Mouse (Mus musculus): ENCODE data around the gene Reg3a. TPM values are rescaled to one million over a fixed set of nuclear protein-coding genes. Genes with fewer than 3 reads are reported as not detected.
"Not testable (repeated sequence)": the region's sequence is repeated elsewhere in the genome, so short reads cannot be mapped to it uniquely, and the experiment has no call there.

Reg3a gene
- polyA plus RNA-seq (2015; fragmentation: Nextera tagmentation; extraction: Ambion mirVana), result 0.16 TPM in 1 of 2 replicates, not detected in the other

DNA sequence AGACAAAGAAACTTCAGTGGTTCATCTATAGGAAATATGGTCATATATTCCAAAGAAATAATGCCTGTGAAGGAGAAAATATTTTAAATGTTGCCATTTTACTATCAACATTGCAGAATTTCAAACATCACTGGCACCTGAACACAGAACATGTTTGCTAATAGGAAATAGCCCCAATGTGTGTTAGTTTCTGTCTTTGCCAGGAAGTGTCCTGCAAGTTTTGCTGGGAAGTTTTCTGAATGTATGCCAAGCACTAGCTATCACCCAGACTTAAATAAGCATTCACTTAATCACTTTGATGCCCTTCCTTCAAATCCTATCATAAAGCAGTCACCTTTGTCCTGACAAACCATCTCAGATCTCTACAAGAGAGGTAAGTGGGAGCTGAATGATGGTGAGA is at the start of gene Reg3a:
Gene Reg3a (plus strand): TSS at position 301 of the 400 bp plus-strand sequence.
- Histone ChIP-seq H3K27me3 (replicated peaks; ENCODE audit: control insufficient read depth, insufficient read depth, low read length) (no peaks in the 10 kb centered on the region), H3K36me3 (ENCODE audit: control insufficient read depth, insufficient read depth, low read length) (no peaks in the 10 kb centered on the region), H3K9me3 (ENCODE audit: control insufficient read depth, low read length) (no peaks in the 10 kb centered on the region), H3K27ac (ENCODE audit: low read length) (no peak within 1 kb of the TSS), H3K4me2 (ENCODE audit: low read depth, low read length) (no peak within 1 kb of the TSS), H3K4me3 (ENCODE audit: low read length) (no peak within 1 kb of the TSS), H3K9ac (ENCODE audit: low read depth, low read length) (no peak within 1 kb of the TSS), H3K4me1 (ENCODE audit: control insufficient read depth, insufficient read depth, low read length) (no peaks in the 10 kb centered on the region)
- no peak for ATAC-seq

DNA sequence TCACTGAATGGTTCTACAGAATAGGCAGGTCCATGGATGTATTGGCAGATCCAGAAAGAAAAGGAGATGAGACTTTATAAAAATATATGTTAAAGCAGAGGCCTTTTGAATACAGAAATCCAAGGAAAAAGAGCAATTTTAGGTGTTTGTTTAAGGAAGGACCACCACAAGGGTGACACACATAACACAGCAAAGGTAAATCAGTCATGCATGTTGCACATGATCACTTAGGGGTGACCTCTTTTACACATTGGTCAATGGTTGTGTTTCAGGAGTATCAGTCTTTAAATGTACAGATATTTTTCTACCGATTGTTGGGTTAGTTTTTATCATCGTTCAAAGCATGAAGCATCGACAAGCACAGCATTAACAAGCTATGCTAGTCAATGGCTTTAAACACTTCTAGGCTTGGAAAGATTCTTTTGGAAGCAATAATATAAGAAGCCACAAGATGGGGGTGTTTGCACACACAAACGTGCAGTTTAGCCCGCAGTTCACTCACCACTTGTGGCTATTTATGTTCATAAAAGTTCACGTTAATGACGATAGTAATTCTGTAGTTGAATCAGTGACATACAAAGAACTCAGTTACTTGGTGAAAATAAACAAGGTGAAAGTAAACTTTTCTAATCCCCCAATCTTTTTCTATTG is 48.5 kb upstream of the Reg3a start:
- Histone ChIP-seq H3K27me3 (replicated peaks; ENCODE audit: control insufficient read depth, insufficient read depth, low read length) (no peaks in the 10 kb centered on the region), H3K27ac (ENCODE audit: low read length) (no peak overlapping the region), H3K9ac (ENCODE audit: low read depth, low read length) (no peak overlapping the region), H3K4me2 (ENCODE audit: low read depth, low read length) (no peak overlapping the region), H3K4me1 (ENCODE audit: control insufficient read depth, insufficient read depth, low read length) (no peaks in the 10 kb centered on the region), H3K4me3 (ENCODE audit: low read length) (no peak overlapping the region), H3K36me3 (ENCODE audit: control insufficient read depth, insufficient read depth, low read length) (no peaks in the 10 kb centered on the region), H3K9me3 (ENCODE audit: control insufficient read depth, low read length) (no peaks in the 10 kb centered on the region)
- no peak for ATAC-seq
- 27% methylated on average over 7 of the region's 7 CpGs for WGBS

DNA sequence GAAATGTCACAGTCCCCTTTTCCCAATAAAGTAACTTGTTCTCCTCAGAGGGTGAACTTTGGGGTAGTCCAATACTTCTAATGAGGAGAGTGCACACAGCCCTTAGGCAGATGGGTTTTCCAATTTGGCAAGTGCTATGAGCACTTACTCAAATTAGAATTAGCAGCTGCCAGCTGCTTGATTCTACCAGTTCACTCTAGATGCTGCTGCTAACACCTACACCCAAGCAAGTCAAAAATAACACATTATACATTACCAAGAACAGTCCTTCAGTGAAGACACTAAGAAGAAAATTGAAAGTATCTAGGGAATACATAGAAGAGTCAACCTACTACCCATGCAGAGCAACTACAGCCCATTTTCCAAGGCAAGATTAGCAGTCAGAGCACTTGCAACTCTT is 40.2 kb upstream of the Reg3a start:
- no peak overlapping the region for H3K4me2 ChIP-seq (ENCODE audit: low read depth, low read length)
- no peak overlapping the region for H3K9ac ChIP-seq (ENCODE audit: low read depth, low read length)
- no peaks in the 10 kb centered on the region for H3K9me3 ChIP-seq (ENCODE audit: control insufficient read depth, low read length)
- H3K27ac ChIP-seq (ENCODE audit: low read length), result no peak overlapping the region
- no peaks in the 10 kb centered on the region for H3K36me3 ChIP-seq (ENCODE audit: control insufficient read depth, insufficient read depth, low read length)
- H3K4me1 ChIP-seq (ENCODE audit: control insufficient read depth, insufficient read depth, low read length), result no peaks in the 10 kb centered on the region
- ATAC-seq, result no peak
- no peak overlapping the region for H3K4me3 ChIP-seq (ENCODE audit: low read length)
- no peaks in the 10 kb centered on the region for H3K27me3 ChIP-seq (replicated peaks; ENCODE audit: control insufficient read depth, insufficient read depth, low read length)

DNA sequence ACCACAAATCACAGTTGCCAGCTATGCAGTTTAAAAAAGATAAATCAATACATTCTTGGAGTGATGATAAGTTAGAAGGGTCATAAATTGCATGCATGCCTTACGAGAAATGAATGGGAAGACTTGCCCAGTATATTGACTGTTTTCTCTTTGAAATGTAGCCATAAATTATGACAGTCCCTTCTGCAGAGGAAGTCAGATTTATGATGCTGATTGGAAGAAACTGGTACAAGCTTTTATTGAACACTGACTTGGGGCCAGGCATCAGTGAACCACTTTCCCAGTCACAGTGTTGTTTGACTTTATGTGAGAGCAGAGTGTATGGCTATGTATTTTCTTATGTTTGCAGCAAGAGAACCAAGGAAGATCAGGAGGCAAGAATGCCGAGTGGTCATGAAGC is 38.8 kb upstream of the Reg3a start:
- H3K36me3 ChIP-seq (ENCODE audit: control insufficient read depth, insufficient read depth, low read length), result no peaks in the 10 kb centered on the region
- H3K4me3 ChIP-seq (ENCODE audit: low read length), result no peak overlapping the region
- H3K27me3 ChIP-seq (replicated peaks; ENCODE audit: control insufficient read depth, insufficient read depth, low read length), result no peaks in the 10 kb centered on the region
- peak; percentile 50 for ATAC-seq
- H3K9me3 ChIP-seq (ENCODE audit: control insufficient read depth, low read length), result no peaks in the 10 kb centered on the region
- no peak overlapping the region for H3K9ac ChIP-seq (ENCODE audit: low read depth, low read length)
- no peaks in the 10 kb centered on the region for H3K4me1 ChIP-seq (ENCODE audit: control insufficient read depth, insufficient read depth, low read length)
- no peak overlapping the region for H3K4me2 ChIP-seq (ENCODE audit: low read depth, low read length)
- no peak overlapping the region for H3K27ac ChIP-seq (ENCODE audit: low read length)
- WGBS, result 60% methylated on average over 2 of the region's 2 CpGs

DNA sequence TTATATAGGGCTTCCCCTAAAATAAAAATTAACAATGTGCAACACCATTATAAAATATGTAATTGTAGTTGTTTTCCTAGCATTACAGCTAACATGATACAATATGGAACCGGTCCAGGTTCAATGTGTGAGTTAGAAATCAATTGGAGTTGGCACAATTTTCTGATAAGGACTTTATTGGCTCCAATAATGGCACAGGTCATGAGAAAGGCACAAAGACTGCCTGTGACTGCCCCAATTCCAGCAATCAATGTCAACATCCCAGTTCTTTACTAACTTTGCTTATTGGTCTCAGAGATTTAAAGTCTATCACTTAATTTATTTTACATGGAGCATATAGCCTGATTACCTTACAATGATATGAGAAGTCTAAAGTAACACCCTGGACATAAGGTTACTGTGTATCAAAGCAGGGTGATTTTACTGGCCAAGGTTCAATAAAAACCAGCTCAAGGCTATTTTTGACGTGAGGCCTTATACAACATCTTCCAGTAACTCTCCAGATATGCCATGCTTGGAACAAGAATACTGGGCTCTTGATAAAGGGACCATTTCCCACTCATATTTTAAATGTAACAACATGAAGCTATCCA is 18.4 kb upstream of the Reg3a start:
- no peak overlapping the region for H3K4me3 ChIP-seq (ENCODE audit: low read length)
- 50% methylated on average over 2 of the region's 2 CpGs for WGBS
- H3K4me2 ChIP-seq (ENCODE audit: low read depth, low read length), result no peak overlapping the region
- H3K9me3 ChIP-seq (ENCODE audit: control insufficient read depth, low read length), result no peaks in the 10 kb centered on the region
- H3K27ac ChIP-seq (ENCODE audit: low read length), result no peak overlapping the region
- ATAC-seq, result peak; percentile 92
- H3K36me3 ChIP-seq (ENCODE audit: control insufficient read depth, insufficient read depth, low read length), result no peaks in the 10 kb centered on the region
- no peaks in the 10 kb centered on the region for H3K27me3 ChIP-seq (replicated peaks; ENCODE audit: control insufficient read depth, insufficient read depth, low read length)
- no peaks in the 10 kb centered on the region for H3K4me1 ChIP-seq (ENCODE audit: control insufficient read depth, insufficient read depth, low read length)
- H3K9ac ChIP-seq (ENCODE audit: low read depth, low read length), result no peak overlapping the region

DNA sequence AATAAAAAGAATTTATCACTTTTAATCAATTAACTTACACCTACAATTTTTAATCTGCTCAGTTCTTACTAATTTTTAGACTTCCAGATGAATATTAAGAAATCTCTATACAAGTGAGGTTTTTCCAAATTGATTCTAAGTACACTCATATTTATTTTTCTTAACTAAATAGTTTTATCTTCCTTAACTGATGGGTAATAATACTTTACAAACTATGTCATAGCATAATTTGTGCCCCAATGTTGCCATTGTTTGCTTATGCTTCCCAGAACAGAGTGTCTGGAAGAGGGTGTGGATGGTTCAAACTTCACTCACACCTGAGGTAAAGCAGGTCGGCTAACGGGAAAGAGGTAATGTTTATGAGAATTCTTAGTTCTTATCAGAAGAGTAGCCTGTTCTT is 10.2 kb upstream of the Reg3a start, which contains the start of gene Reg3b:
Gene Reg3b (plus strand): TSS at position 301 of the 400 bp plus-strand sequence.
- H3K27ac ChIP-seq (ENCODE audit: low read length), result no peak within 1 kb of the TSS
- WGBS, result 44% methylated on average over 2 of the region's 2 CpGs
- no peak; the same call in 1 of the 2 replicates for ATAC-seq
- no peaks in the 10 kb centered on the region for H3K36me3 ChIP-seq (ENCODE audit: control insufficient read depth, insufficient read depth, low read length)
- no peaks in the 10 kb centered on the region for H3K9me3 ChIP-seq (ENCODE audit: control insufficient read depth, low read length)
- no peak within 1 kb of the TSS for H3K9ac ChIP-seq (ENCODE audit: low read depth, low read length)
- no peaks in the 10 kb centered on the region for H3K4me1 ChIP-seq (ENCODE audit: control insufficient read depth, insufficient read depth, low read length)
- H3K4me3 ChIP-seq (ENCODE audit: low read length), result no peak within 1 kb of the TSS
- no peak within 1 kb of the TSS for H3K4me2 ChIP-seq (ENCODE audit: low read depth, low read length)
- no peaks in the 10 kb centered on the region for H3K27me3 ChIP-seq (replicated peaks; ENCODE audit: control insufficient read depth, insufficient read depth, low read length)

DNA sequence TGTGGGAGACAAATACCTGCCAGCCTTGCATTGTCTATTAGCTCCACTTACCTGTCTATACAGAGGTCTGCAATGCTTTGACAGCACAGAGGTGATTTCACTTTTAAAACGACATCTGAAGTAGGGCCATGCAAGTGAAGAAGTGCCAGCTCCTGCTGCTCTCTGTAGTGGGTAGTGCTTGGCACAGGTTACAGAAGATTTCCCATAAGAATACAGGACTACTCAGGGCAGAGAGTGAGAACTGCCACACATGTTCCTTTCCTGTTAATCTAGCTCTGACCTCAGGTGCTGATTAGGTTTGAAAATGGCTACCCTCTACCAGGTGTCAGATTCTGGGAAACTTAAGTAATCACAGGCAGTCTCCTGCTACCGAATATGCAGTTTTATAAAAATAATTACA is 1.7 kb upstream of the Reg3a start, which contains the start of gene Reg3d:
Gene Reg3d (minus strand): TSS at position 101 of the 400 bp plus-strand sequence.
- WGBS, result 77% methylated on average over 2 of the region's 2 CpGs
- no peak within 1 kb of the TSS for H3K27ac ChIP-seq (ENCODE audit: low read length)
- no peaks in the 10 kb centered on the region for H3K27me3 ChIP-seq (replicated peaks; ENCODE audit: control insufficient read depth, insufficient read depth, low read length)
- no peaks in the 10 kb centered on the region for H3K36me3 ChIP-seq (ENCODE audit: control insufficient read depth, insufficient read depth, low read length)
- no peaks in the 10 kb centered on the region for H3K9me3 ChIP-seq (ENCODE audit: control insufficient read depth, low read length)
- H3K4me2 ChIP-seq (ENCODE audit: low read depth, low read length), result no peak within 1 kb of the TSS
- ATAC-seq, result no peak
- no peaks in the 10 kb centered on the region for H3K4me1 ChIP-seq (ENCODE audit: control insufficient read depth, insufficient read depth, low read length)
- H3K9ac ChIP-seq (ENCODE audit: low read depth, low read length), result no peak within 1 kb of the TSS
- H3K4me3 ChIP-seq (ENCODE audit: low read length), result no peak within 1 kb of the TSS

DNA sequence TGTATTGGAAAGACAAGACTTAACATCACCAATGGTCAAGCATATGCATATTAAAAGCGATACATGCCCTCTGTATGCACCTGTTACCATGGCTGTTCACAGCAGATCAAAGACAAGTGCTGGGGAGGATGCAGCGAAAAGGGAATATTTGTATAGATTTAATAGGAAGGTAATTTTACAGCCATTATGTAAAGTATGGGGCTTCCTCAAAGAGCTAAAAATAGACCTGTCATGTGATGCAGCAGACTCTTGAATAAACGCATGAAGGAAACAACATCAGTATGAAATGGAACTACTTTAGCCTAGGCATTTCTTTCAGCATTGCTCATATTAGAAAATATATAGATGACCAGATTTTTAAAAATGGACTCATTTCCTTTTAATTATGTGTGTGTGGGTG is 5.1 kb downstream of the Reg3a start:
- H3K36me3 ChIP-seq (ENCODE audit: control insufficient read depth, insufficient read depth, low read length), result no peaks in the 10 kb centered on the region
- no peaks in the 10 kb centered on the region for H3K9me3 ChIP-seq (ENCODE audit: control insufficient read depth, low read length)
- no peak overlapping the region for H3K27ac ChIP-seq (ENCODE audit: low read length)
- ATAC-seq, result no peak
- H3K27me3 ChIP-seq (replicated peaks; ENCODE audit: control insufficient read depth, insufficient read depth, low read length), result no peaks in the 10 kb centered on the region
- H3K9ac ChIP-seq (ENCODE audit: low read depth, low read length), result no peak overlapping the region
- H3K4me1 ChIP-seq (ENCODE audit: control insufficient read depth, insufficient read depth, low read length), result no peaks in the 10 kb centered on the region
- no peak overlapping the region for H3K4me3 ChIP-seq (ENCODE audit: low read length)
- no peak overlapping the region for H3K4me2 ChIP-seq (ENCODE audit: low read depth, low read length)
- 83% methylated on average over 3 of the region's 3 CpGs for WGBS

DNA sequence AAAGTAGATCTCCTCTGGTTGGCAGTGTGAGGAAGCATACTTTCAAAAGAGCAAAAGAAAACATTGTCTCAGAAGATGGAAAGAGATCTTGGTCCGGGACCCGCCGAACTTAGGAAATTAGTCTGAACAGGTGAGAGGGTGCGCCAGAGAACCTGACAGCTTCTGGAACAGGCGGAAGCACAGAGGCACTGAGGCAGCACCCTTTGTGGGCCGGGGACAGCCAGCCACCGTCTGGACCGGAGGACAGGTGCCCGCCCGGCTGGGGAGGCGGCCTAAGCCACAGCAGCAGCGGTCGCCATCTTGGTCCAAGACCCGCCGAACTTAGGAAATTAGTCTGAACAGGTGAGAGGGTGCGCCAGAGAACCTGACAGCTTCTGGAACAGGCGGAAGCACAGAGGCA is 14.8 kb downstream of the Reg3a start, which contains the start of gene Reg2:
Gene Reg2 (plus strand): TSS at position 301 of the 400 bp plus-strand sequence.
- not testable (repeated sequence) for H3K4me1 ChIP-seq (ENCODE audit: control insufficient read depth, insufficient read depth, low read length); ATAC-seq; H3K4me3 ChIP-seq (ENCODE audit: low read length)

More for the DNA sequence above, 14.8 kb downstream of the Reg3a start, which contains the start of gene Reg2:
- H3K9ac ChIP-seq (ENCODE audit: low read depth, low read length); H3K9me3 ChIP-seq (ENCODE audit: control insufficient read depth, low read length); H3K27ac ChIP-seq (ENCODE audit: low read length); H3K36me3 ChIP-seq (ENCODE audit: control insufficient read depth, insufficient read depth, low read length); H3K27me3 ChIP-seq (replicated peaks; ENCODE audit: control insufficient read depth, insufficient read depth, low read length); H3K4me2 ChIP-seq (ENCODE audit: low read depth, low read length): not testable (repeated sequence)
- WGBS, result 95% methylated on average over 4 of the region's 17 CpGs
